Comparison of ENCODE assay signal across 8 mouse cellular contexts in genomic region chr16:90809975-90810715, GRCm38 (mm10). TPM values are rescaled to one million over a fixed set of nuclear protein-coding genes. Genes with fewer than 3 reads are reported as not detected.
A peak's percentile ranks its signal among the peaks of the same experiment; 100 is the strongest.
DNase-seq lines count a peak whose midpoint lies in the region; ATAC-seq lines count a peak whose summit lies in the region.

Urb1 (minus strand) TSS chr16:90810413.

- no peaks in the 10 kb centered on the region for H3K36me3 ChIP-seq in hindbrain, embryonic 16.5 days (ENCODE audit: control insufficient read depth, insufficient read depth, low read length)
- no peaks in the 10 kb centered on the region for H3K36me3 ChIP-seq in macrophage (ENCODE audit: inconsistent target)

- WGBS in hindbrain, embryonic 16.5 days: 0% methylated on average over 47 of the region's 47 CpGs
- 1% methylated on average over 47 of the region's 47 CpGs for WGBS in macrophage (ENCODE audit: missing documents)

- H3K9ac ChIP-seq in hindbrain, embryonic 16.5 days (ENCODE audit: low read depth, low read length): peak within 1 kb of the TSS; percentile 73

- peaks cover 12% of the 10 kb centered on the region for H3K4me1 ChIP-seq in hindbrain, embryonic 16.5 days (ENCODE audit: control insufficient read depth, insufficient read depth, low read depth, low read length)

- peaks cover 26% of the 10 kb centered on the region; the same call in 1 of the 2 replicates for H3K79me2 ChIP-seq in macrophage (ENCODE audit: inconsistent target)

- peak; percentile 99 for DNase-seq in T-cell, adult 2 months (ENCODE audit: low spot score)
- peak; percentile 98 to 99 for DNase-seq in cerebellum, postnatal 36 days
- peak; percentile 95 to 98 for DNase-seq in frontal cortex, postnatal 36 days (ENCODE audit: low spot score in 2 of 2)
- peak; percentile 98 to 99 for DNase-seq in left cerebral cortex, adult 18-20 months (ENCODE audit: low spot score in 2 of 2)
- DNase-seq in right cerebral cortex, adult 18-20 months: peak; percentile 98
- peak; percentile 99 for DNase-seq in urinary bladder, postnatal 10 days (ENCODE audit: low spot score)

- H3K4me2 ChIP-seq in hindbrain, embryonic 16.5 days (ENCODE audit: low read length): peak within 1 kb of the TSS; percentile 61

- no peaks in the 10 kb centered on the region for H3K9me3 ChIP-seq in hindbrain, embryonic 16.5 days (ENCODE audit: control insufficient read depth, low read length)

- H3K27ac ChIP-seq in hindbrain, embryonic 16.5 days (ENCODE audit: low read depth, low read length): peak within 1 kb of the TSS; percentile 77
- no peak within 1 kb of the TSS for H3K27ac ChIP-seq in macrophage

- peak; percentile 98 for ATAC-seq in hindbrain, embryonic 16.5 days

- no peaks in the 10 kb centered on the region for H3K27me3 ChIP-seq in hindbrain, embryonic 16.5 days (replicated peaks; ENCODE audit: control insufficient read depth, insufficient read depth, low read length)

- H3K4me3 ChIP-seq in hindbrain, embryonic 16.5 days (ENCODE audit: low read length): peak within 1 kb of the TSS; percentile 86
- peak within 1 kb of the TSS; percentile 50 for H3K4me3 ChIP-seq in macrophage (ENCODE audit: inconsistent target)

RNA-seq across cellular contexts. Expression of gene Urb1, which starts in this region (rescaled TPM):
- 8.2 and 9.2 TPM in 2 replicates for polyA plus RNA-seq in hindbrain, embryonic 16.5 days (2015; fragmentation: Nextera tagmentation; extraction: Ambion mirVana)
- total RNA-seq in left cerebral cortex, adult 18-20 months (2021): 10 to 100 TPM; 14.3 to 16.4 TPM
- total RNA-seq in macrophage (2018; cell fraction: chromatin; rRNA removed): 10 to 100 TPM; 19.8 to 90.3 (median 41.1) TPM
- total RNA-seq in macrophage (2018; cell fraction: cytosol; rRNA removed): 1 to 10 TPM; 1.8 to 5.5 (median 3.9) TPM
- total RNA-seq in macrophage (2018; cell fraction: nucleus; rRNA removed): 10 to 100 TPM in 22 of 26 experiments, 1 to 10 TPM in 4; 7.5 to 38.2 (median 19.0) TPM
- 1.9 to 4.5 TPM (median 3.0 TPM) in 3 replicates for polyA plus RNA-seq in macrophage (2018)
